Mouse (Mus musculus) thymus, postnatal 0 days (tissue): ENCODE data around the gene Nbl1. TPM values are rescaled to one million over a fixed set of nuclear protein-coding genes. Genes with fewer than 3 reads are reported as not detected.

Experiments
- DNase-seq: peaks from one replicate; pipeline ENCODE4 v3.0.0-alpha.2; 2015; ENCODE audit warnings: low spot score
- polyA plus RNA-seq: library from polyadenylated mRNA; unstranded; fragments of >200 nt; fragmentation: Nextera tagmentation; extraction: Ambion mirVana; gene quantifications from 2 replicates; pipeline ENCODE4 v1.2.1, GENCODE M21; 2015

Gene Nbl1
- polyA plus RNA-seq: 19.8 and 20.9 TPM in 2 replicates

- no peak for DNase-seq
Measured at GRCm38 (mm10) chr4:139092356-139093195, at the start of gene Nbl1. Gene Nbl1 (minus strand): TSS chr4:139092993.

DNA sequence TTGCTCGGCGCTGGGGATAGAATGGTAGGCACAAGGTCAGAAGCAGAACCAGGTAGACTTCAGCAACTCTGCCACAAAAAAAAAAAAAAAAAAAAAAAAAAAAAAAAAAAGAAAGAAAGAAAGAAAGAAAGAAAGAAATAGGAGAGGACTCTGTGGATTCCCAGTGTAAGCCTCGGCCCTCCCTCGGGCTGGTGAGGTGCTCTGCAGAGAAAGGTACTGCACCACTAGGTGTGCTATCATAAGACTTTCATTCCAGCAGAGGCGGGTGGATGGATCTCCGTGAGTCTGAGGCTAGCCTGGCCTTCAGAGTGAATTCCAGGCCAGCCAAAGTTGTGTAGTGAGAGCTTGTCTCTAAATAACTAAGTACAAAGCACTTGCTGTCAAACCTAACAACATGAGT, 49.0 kb upstream of the Nbl1 start:
- DNase-seq: no peak

- no peak for DNase-seq
Measured at GRCm38 (mm10) chr4:139140267-139140666, 47.5 kb upstream of the Nbl1 start.

- no peak for DNase-seq
Measured at GRCm38 (mm10) chr4:139136011-139136410, 43.2 kb upstream of the Nbl1 start.

- DNase-seq: no peak
Measured at GRCm38 (mm10) chr4:139133109-139133508, 40.3 kb upstream of the Nbl1 start.

- no peak for DNase-seq
Measured at GRCm38 (mm10) chr4:139131858-139132672, 39.3 kb upstream of the Nbl1 start.

DNA sequence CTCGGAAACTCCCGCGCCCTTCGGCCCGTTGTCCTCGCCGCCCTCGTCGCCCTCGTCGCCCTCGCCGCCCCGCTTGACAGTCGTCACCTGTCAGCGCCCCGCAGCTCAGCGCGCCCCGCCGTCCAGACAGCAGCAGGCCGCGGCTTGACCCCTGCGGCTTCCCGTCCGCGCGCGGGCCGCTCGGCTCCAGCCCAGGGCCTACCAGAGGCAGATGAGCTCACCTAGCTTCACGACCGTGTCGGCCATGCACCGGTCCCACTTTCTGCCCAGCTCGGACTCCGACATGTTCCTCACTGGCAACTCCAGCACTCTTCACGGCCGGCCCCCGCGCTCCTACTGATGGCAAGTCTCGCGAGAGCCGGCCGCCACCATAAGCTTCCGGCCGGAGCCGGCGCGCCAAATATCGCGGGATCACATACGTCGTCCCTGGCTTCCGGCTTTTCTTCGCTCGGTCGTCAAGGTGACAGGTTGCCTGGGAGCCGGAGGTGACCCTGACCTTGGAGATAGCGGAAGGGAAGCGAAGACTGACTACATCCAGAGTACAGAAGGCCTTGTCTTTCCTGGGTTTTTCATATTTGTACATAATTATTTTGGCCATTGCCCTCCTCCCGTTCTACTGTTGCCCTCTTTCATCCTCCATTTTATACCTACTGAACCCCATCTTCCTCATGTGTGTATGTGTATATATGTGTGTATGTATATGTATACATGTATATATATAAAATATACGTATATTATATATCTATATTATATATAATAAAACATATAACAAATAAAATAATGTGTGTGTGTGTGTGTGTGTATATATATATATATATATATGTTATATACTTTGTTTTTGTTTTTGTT, 38.1 kb upstream of the Nbl1 start, which contains the start of gene Minos1:
Minos1 (minus strand) TSS at position 413 of the 849 bp plus-strand sequence.
- DNase-seq: peak; percentile 98

DNA sequence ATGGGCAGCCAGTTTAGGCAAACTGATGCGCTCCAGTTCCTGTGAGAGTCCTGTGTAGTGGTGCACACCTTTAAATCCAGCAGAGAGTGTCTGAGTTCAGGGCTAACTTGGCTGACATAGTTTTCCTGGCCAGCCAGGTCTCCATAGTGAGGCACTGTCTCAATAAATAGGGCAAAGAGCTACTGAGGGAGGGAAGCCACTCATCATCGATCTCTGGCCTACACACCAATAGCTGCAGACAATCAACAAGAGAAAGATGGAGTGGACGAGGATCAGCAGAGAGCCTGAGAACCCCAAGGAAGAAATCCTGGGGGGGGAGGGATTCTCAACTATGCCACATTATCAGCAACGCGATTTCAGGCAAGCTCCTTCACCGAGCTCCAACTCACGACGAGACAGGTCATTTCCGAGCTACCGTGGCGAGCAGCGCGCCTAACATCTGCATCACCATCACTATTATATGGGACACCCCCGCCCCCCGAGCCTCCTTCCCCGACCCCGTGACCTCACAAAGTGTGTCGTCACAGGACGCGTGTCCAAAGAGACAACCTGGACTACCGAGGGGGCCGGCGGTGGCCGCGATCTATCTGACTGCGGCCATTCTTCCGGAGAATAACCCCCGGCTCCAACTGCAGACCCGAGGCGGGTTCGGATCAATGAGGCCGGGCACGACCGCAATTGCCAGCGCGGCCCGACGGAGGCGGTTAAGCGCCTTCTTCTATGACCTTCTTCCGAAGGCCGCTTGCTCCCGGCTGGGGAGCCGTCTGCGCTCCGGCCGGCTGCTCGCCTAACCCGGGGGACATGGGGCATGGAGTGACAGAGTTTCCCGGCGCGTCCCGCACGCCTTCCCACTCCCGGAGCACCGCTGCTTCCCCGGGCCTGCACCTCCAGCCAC, 37.3 kb upstream of the Nbl1 start:
- DNase-seq: peak; percentile 33

DNA sequence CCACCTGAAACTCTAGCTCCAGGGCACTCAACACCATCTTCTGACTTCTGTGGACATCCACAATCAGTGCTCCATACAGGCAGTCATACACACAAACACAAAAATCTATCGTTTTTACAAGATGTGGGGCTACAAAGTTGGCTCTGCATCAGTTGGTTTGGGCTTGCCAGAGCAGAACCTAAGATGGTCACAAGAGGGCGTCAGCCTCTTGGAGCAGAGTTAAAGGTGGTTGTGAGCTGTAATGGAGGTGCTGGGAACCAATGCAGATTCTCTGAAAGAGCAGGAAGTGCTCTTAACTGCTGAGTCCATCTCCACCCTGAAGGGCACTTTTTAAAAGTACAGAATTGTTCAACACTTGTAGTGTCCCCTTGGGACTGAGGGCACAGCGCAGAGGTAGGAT, 33.7 kb upstream of the Nbl1 start:
- no peak for DNase-seq

DNA sequence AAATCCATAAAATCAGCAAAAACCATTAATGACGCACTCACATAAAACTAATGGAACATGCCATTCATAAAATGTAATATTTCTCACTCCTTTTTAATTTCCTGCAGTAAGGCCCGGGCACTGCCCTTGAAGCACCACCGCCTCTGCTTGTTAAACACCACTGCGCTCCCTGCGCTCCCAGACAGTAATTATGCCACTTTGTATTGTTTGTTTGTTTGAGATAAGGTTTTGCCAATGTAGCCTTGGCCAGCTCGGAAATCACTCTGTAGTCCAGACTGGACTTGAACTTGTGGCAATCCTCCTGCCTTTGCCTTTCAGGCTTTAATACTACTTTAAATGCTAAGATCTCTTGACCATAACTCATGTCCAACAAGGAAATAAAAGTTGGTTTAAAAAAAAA, 32.1 kb upstream of the Nbl1 start:
- no peak for DNase-seq

DNA sequence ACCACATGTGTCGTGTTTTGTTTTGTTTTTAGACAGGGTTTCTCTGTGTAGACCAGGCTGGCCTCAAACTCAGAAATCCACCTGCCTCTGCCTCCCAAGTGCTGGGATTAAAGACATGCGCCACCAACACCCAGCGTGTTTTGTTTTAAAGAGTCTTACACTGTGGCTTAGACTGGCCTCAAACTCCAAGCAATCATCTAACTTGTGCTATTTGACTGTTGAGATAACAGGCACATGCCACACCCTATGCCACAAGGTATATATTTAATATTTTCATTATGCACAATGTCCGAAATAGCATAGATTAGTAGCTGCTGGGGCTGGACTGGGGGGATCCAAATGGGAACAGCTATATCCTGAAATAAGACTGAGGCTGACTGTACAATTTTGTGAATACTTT, 29.8 kb upstream of the Nbl1 start:
- no peak for DNase-seq

- no peak for DNase-seq
Measured at GRCm38 (mm10) chr4:139120998-139121397, 28.2 kb upstream of the Nbl1 start.

DNA sequence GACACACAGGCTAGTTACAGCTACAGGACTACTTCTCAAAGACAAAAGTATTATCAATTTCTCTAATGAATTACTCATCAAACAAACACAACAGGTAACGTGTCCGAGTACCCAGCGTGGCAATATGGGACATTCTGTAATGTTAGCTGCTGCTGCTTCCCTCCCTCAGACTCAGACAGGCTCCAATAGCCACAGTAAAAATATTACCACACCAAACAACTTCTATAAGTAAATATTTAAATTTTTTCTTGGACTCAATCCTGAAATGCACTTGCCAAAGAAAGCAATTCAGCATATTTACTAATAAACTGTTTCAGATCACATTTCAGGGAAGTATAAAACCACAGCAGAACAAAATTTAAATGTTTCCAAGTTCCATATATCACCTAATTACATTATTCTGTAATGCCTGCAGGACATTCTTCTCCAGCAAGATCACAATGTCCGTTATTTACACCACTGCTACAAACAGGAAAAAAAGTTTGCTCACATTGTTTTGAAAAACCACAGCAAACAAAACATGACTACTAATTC, 27.6 kb upstream of the Nbl1 start:
- no peak for DNase-seq

DNA sequence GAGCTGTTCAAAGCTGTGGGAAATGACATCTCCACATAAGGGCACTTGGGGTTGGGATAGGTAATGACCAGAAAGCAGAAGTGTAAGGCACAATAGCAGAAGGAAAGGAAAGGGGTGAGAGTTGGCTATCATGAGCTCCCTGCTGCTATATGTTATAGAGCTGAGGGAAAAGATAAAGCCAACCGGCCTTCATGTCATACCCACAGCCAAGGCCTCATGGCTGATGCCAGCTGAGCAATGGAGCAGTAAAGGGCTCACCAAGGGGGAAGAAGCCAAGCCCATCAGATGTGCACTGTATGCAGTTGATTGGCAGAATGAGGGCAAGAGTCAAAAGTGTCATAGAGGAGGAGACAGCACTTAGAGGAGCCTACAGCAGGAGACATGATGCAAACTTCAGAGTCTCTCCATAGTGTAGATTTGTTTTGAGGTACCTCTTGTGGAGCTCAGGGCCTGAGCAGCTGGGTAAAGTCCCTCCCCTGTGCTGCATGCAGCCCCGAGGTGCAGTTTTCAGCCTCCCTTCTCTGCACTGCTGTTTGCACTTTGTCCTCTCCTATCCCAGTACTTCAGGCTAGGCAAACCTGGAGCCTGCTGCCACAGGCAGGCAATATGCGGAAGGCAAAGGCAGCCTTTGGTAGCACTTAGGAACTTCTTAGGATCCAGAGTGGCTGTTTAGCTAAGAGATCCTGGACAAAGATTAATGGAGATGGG, 23.7 kb upstream of the Nbl1 start:
- no peak for DNase-seq

DNA sequence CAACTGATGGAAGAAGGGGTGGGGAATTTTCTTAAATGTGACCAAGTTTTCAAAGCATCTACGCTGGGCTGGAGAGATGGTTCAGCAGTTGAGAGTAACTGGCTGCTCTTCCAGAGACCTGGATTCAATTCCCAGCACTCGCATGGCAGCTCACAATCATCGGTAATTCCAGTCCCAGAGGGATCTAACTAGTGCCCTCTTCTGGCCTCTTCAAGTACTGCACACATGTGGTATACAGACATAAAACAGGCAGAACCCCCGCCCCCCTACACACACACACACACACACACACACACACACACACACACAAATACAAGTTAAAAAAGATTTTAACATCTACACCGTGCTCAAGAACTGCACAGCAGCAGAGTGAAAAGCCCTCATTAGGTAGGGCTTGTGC, 22.9 kb upstream of the Nbl1 start:
- peak; percentile 13 for DNase-seq

DNA sequence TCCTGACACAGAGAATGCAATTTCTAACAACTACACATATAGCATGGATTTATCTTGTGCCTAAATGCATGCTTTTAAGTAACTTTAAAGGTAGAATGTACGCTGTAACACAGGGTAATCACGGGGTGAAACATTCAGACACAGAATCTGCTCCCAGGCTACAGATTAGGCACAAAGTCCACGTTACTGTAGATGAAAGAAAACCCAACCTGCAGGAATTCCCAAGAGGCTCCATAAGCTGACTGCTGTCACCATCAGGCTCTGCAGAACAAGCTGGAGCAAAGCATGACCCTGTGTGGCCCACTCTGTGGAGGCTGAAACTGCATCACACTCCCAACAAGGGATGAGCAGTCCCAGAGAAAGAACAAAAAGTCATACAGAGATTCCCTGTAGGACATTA, 19.7 kb upstream of the Nbl1 start:
- no peak for DNase-seq

- DNase-seq: no peak
Measured at GRCm38 (mm10) chr4:139111421-139111820, 18.6 kb upstream of the Nbl1 start.

DNA sequence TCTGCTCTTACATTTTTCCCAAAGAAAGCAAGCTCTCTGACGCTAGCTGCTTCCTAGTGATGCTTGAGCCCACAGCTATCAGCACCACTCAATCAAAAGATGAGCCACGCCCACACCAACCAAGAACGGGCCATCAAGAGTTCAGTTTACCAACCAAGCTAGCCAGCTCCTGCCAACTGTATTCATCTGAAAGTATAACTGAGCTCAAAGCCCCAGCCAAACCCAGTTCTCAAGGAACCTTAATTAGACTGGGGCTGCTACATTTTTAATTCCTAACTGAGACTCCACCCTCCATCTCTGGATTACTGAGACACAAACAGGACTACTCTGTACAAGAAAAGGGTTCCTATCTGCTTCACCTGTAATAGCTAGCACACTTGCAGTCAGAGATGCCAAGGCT, 18.1 kb upstream of the Nbl1 start:
- DNase-seq: no peak

GRCm38 (mm10) chr4:139105453-139105852, 12.7 kb upstream of the Nbl1 start:
- DNase-seq: no peak
